Mouse (Mus musculus) C2C12 (cell line): ENCODE measurements around the gene Fads3.

Experiments
- CTCF ChIP-seq: IDR thresholded peaks from one replicate; pipeline ENCODE4 v1.5.1; 2011; ENCODE audit not compliant: control insufficient read depth, insufficient read depth, insufficient read length
- MAX ChIP-seq: IDR thresholded peaks from one replicate; pipeline ENCODE4 v1.6.1; 2011; ENCODE audit warnings: mild to moderate bottlenecking, control low read depth
- MYOD1 ChIP-seq: IDR thresholded peaks from one replicate; pipeline ENCODE4 v1.6.1; 2011; ENCODE audit warnings: low read depth; ENCODE audit not compliant: control insufficient read depth, insufficient read length
- USF1 ChIP-seq: IDR thresholded peaks from one replicate; pipeline ENCODE4 v1.6.1; 2011; ENCODE audit warnings: low read depth, mild to moderate bottlenecking, control low read depth, moderate library complexity

DNA sequence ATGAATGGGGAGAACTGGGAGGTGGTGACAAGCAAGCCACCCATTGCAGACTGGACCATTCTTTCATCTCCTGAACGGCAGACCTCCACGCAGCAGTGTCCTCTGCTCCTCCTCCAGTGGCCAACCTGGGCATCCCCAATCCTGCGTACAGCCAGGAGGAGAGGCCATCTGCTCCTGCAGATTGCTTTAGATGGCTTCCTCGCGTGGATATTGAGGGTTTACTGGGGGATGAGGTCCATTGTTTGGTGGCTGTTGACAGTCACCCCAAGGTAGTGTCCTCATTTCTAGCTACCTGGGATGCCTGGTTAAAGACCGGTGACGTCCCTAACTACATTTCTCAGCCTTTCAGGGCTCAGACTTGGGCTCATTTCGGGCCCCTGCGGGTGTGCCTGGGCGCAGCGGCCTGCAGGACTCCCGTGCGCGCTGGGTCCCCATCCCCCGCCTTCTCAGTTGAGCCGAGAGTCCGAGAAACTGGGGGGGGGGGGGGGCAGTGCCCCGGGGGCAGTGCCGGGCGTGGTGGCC, 442 bp upstream of the Fads3 start:
- TF ChIP-seq MAX (no peak), CTCF (no peak), USF1 (no peak), MYOD1 (no peak)
